ENCODE assay signal across 8 mouse cellular contexts in genomic region chr4:100776871-100777375, GRCm38 (mm10). TPM values are rescaled to one million over a fixed set of nuclear protein-coding genes. Genes with fewer than 3 reads are reported as not detected.
DNase-seq lines count a peak whose midpoint lies in the region; ATAC-seq and TF ChIP-seq lines count a peak whose summit lies in the region.

No protein-coding gene starts in this region.

- H3K27ac ChIP-seq in embryonic facial prominence, embryonic 13.5 days: peak overlapping the region; percentile 98
- H3K27ac ChIP-seq in heart, embryonic 13.5 days (replicated peaks): peak overlapping the region; percentile 92
- peak overlapping the region; percentile 91 for H3K27ac ChIP-seq in kidney, postnatal 0 days
- H3K27ac ChIP-seq in liver, postnatal 0 days (ENCODE audit: low read depth): no peak overlapping the region
- H3K27ac ChIP-seq in olfactory bulb, adult 2 months (ENCODE audit: insufficient read depth, low read depth, low read length): no peak overlapping the region

- WGBS in embryonic facial prominence, embryonic 13.5 days: under 1% methylated on average over 62 of the region's 68 CpGs
- under 1% methylated on average over 68 of the region's 68 CpGs for WGBS in heart, embryonic 13.5 days
- under 1% methylated on average over 63 of the region's 68 CpGs for WGBS in kidney, postnatal 0 days
- 4% methylated on average over 55 of the region's 68 CpGs for WGBS in liver, postnatal 0 days (ENCODE audit: insufficient replicate concordance)
- WGBS in olfactory bulb, adult 2 months: 3% methylated on average over 65 of the region's 68 CpGs

- no peak for TF ChIP-seq POLR2A in olfactory bulb, adult 2 months (IDR thresholded peaks at IDR 0.05; ENCODE audit: insufficient read depth, low read depth, low read length)

- peak overlapping the region; percentile 74 for H3K4me3 ChIP-seq in megakaryocyte, embryonic 14.5 days (replicated peaks)
- H3K4me3 ChIP-seq in embryonic facial prominence, embryonic 13.5 days: peak overlapping the region; percentile 99
- H3K4me3 ChIP-seq in heart, embryonic 13.5 days: peak overlapping the region; percentile 93
- H3K4me3 ChIP-seq in kidney, postnatal 0 days (replicated peaks; ENCODE audit: low read depth, low read length): peak overlapping the region; percentile 88
- peak overlapping the region; percentile 57 for H3K4me3 ChIP-seq in liver, postnatal 0 days (ENCODE audit: low read depth, low read length)
- H3K4me3 ChIP-seq in olfactory bulb, adult 2 months (ENCODE audit: insufficient read depth, low read depth, low read length): peak overlapping the region; percentile 55

- H3K36me3 ChIP-seq in megakaryocyte, embryonic 14.5 days (replicated peaks; ENCODE audit: low read length): no peaks in the 10 kb centered on the region
- H3K36me3 ChIP-seq in embryonic facial prominence, embryonic 13.5 days: no peaks in the 10 kb centered on the region
- H3K36me3 ChIP-seq in heart, embryonic 13.5 days: no peaks in the 10 kb centered on the region
- no peaks in the 10 kb centered on the region for H3K36me3 ChIP-seq in kidney, postnatal 0 days (ENCODE audit: insufficient read depth, low read length)
- H3K36me3 ChIP-seq in liver, postnatal 0 days (replicated peaks; ENCODE audit: insufficient read depth, low read length): no peaks in the 10 kb centered on the region

- peak overlapping the region; percentile 100 for H3K9ac ChIP-seq in embryonic facial prominence, embryonic 13.5 days
- peak overlapping the region; percentile 95 for H3K9ac ChIP-seq in heart, embryonic 13.5 days
- H3K9ac ChIP-seq in kidney, postnatal 0 days (ENCODE audit: low read depth, low read length): peak overlapping the region; percentile 92
- peak overlapping the region; percentile 34 for H3K9ac ChIP-seq in liver, postnatal 0 days (replicated peaks)

- DNase-seq in kidney, postnatal 0 days (ENCODE audit: low spot score): peak; percentile 57
- peak; percentile 29 for DNase-seq in liver, postnatal 0 days

- peaks cover 13% of the 10 kb centered on the region; the same call in 1 of the 2 replicates for H3K9me3 ChIP-seq in megakaryocyte, embryonic 14.5 days
- H3K9me3 ChIP-seq in embryonic facial prominence, embryonic 13.5 days: no peaks in the 10 kb centered on the region
- H3K9me3 ChIP-seq in heart, embryonic 13.5 days: no peaks in the 10 kb centered on the region
- no peaks in the 10 kb centered on the region for H3K9me3 ChIP-seq in kidney, postnatal 0 days (replicated peaks; ENCODE audit: low read length)
- H3K9me3 ChIP-seq in liver, postnatal 0 days (ENCODE audit: low read length): no peaks in the 10 kb centered on the region

- ATAC-seq in megakaryocyte, adult 5-6 weeks (ENCODE audit: poor library complexity, severe bottlenecking): no peak
- peak; percentile 16; the same call in 1 of the 2 replicates for ATAC-seq in embryonic facial prominence, embryonic 13.5 days (ENCODE audit: insufficient number of reproducible peaks, insufficient read depth, low FRiP score, low TSS enrichment, low read depth)
- peak; percentile 21; the same call in 1 of the 2 replicates for ATAC-seq in heart, embryonic 13.5 days (ENCODE audit: extremely low read depth, insufficient number of reproducible peaks, low FRiP score, low TSS enrichment)
- ATAC-seq in kidney, postnatal 0 days (replicated peaks; ENCODE audit: low FRiP score, low read depth): peak; percentile 57
- ATAC-seq in liver, postnatal 0 days: no peak
- no peak for ATAC-seq in inflammation-experienced regulatory T-cells, adult 6 months

- H3K4me2 ChIP-seq in embryonic facial prominence, embryonic 13.5 days: peak overlapping the region; percentile 76
- peak overlapping the region; percentile 87 for H3K4me2 ChIP-seq in heart, embryonic 13.5 days
- H3K4me2 ChIP-seq in kidney, postnatal 0 days (ENCODE audit: low read length): peak overlapping the region; percentile 90
- H3K4me2 ChIP-seq in liver, postnatal 0 days (ENCODE audit: low read depth, low read length): peak overlapping the region; percentile 81

- no peak for TF ChIP-seq CTCF in kidney, postnatal 0 days (IDR thresholded peaks at IDR 0.05; ENCODE audit: low read depth)
- no peak for TF ChIP-seq CTCF in liver, postnatal 0 days (IDR thresholded peaks at IDR 0.05; ENCODE audit: low read depth)
- no peak for TF ChIP-seq CTCF in olfactory bulb, adult 2 months (IDR thresholded peaks at IDR 0.05; ENCODE audit: insufficient read depth, low read depth, low read length)

- TF ChIP-seq EP300 in liver, postnatal 0 days (IDR thresholded peaks at IDR 0.05; ENCODE audit: low read depth): no peak

- peaks cover 57% of the 10 kb centered on the region for H3K27me3 ChIP-seq in megakaryocyte, embryonic 14.5 days (replicated peaks)
- H3K27me3 ChIP-seq in embryonic facial prominence, embryonic 13.5 days: no peaks in the 10 kb centered on the region
- H3K27me3 ChIP-seq in heart, embryonic 13.5 days (replicated peaks): 0 out of 2 replicates have a peak, but pooled peaks cover 11% of the 10 kb centered on the region
- no peaks in the 10 kb centered on the region for H3K27me3 ChIP-seq in kidney, postnatal 0 days (ENCODE audit: insufficient read depth, low read length)
- H3K27me3 ChIP-seq in liver, postnatal 0 days (ENCODE audit: insufficient read depth, low read length): peaks cover 41% of the 10 kb centered on the region

- peaks cover 14% of the 10 kb centered on the region for H3K4me1 ChIP-seq in megakaryocyte, embryonic 14.5 days
- H3K4me1 ChIP-seq in embryonic facial prominence, embryonic 13.5 days: peaks cover 36% of the 10 kb centered on the region
- peaks cover 40% of the 10 kb centered on the region for H3K4me1 ChIP-seq in heart, embryonic 13.5 days
- peaks cover 5% of the 10 kb centered on the region for H3K4me1 ChIP-seq in kidney, postnatal 0 days (replicated peaks; ENCODE audit: insufficient read depth, low read length)
- peaks cover 7% of the 10 kb centered on the region; the same call in 1 of the 2 replicates for H3K4me1 ChIP-seq in liver, postnatal 0 days (ENCODE audit: insufficient read depth)
- H3K4me1 ChIP-seq in olfactory bulb, adult 2 months (ENCODE audit: control insufficient read depth, insufficient read depth, low read length): peaks cover 4% of the 10 kb centered on the region; the same call in 1 of the 2 replicates

RNA-seq across cellular contexts. Expression of gene Cachd1, which starts 0.4 kb away (rescaled TPM):
- polyA plus RNA-seq in megakaryocyte, embryonic 14.5 days (2012; ENCODE audit: insufficient read depth, low replicate concordance): 1.3 TPM in 1 of 2 replicates, not detected in the other
- total RNA-seq in megakaryocyte, adult 5-6 weeks (2015): 0.34 TPM in 1 of 2 replicates, not detected in the other
- total RNA-seq in megakaryocyte, adult 5-6 weeks (2017): 0.18 and 7.0 TPM in 2 replicates
- 52.5 and 54.8 TPM in 2 replicates for polyA plus RNA-seq in embryonic facial prominence, embryonic 13.5 days (2015; fragmentation: Nextera tagmentation; extraction: Ambion mirVana)
- polyA plus RNA-seq in heart, embryonic 13.5 days (2015; fragmentation: Nextera tagmentation; extraction: Ambion mirVana): 6.8 and 6.9 TPM in 2 replicates
- 11.7 and 12.2 TPM in 2 replicates for polyA plus RNA-seq in kidney, postnatal 0 days (2015; fragmentation: Nextera tagmentation; extraction: Ambion mirVana)
- 4.0 and 4.2 TPM in 2 replicates for polyA plus RNA-seq in liver, postnatal 0 days (2015; fragmentation: Nextera tagmentation; extraction: Ambion mirVana)
- not detected in 2 replicates for polyA plus RNA-seq in olfactory bulb, adult 2 months (2012; ENCODE audit: insufficient read depth, insufficient read length, low replicate concordance, missing spikeins)
- not detected for polyA plus RNA-seq in inflammation-experienced regulatory T-cells, adult 6 months (2017; shearing (Covaris generic))

Comparison
In these comparisons a context has a peak if more than half of its experiments do, and no peak if none do; other contexts are left out.
1. ATAC-seq: peak in embryonic facial prominence, embryonic 13.5 days (single experiment), heart, embryonic 13.5 days (single experiment) and kidney, postnatal 0 days (single experiment); none in megakaryocyte, adult 5-6 weeks (single experiment), liver, postnatal 0 days (single experiment) and inflammation-experienced regulatory T-cells, adult 6 months (single experiment).
2. H3K27ac ChIP-seq: peak in embryonic facial prominence, embryonic 13.5 days (single experiment), heart, embryonic 13.5 days (single experiment) and kidney, postnatal 0 days (single experiment); none in liver, postnatal 0 days (single experiment) and olfactory bulb, adult 2 months (single experiment).
3. H3K9ac ChIP-seq: peak in every context shown above with its lines; median percentile 100 in embryonic facial prominence, embryonic 13.5 days; 95 in heart, embryonic 13.5 days; 92 in kidney, postnatal 0 days; 34 in liver, postnatal 0 days.
4. Peak in every context shown above with its lines, with median percentiles within 50 percentile points of each other: H3K4me3 ChIP-seq and H3K4me2 ChIP-seq.